Mouse (Mus musculus) lung, adult 18-20 months (tissue): ENCODE results near the gene Slc29a1.
"Not testable (repeated sequence)": the region's sequence is repeated elsewhere in the genome, so short reads cannot be mapped to it uniquely, and the experiment has no call there.

Experiments
- DNase-seq, 2 experiments: peaks; one replicate each; pipeline ENCODE4 v3.0.0; 2022; ENCODE audit warnings: mixed read lengths in 2 of 2

Gene Slc29a1

GRCm38 (mm10) chr17:45599446-45600242 lies at the start of gene Slc29a1:
Gene Slc29a1, minus strand, starts transcription at chr17:45599606.
- peak; percentile 77 to 85 for DNase-seq

- no peak for DNase-seq
Observed at GRCm38 (mm10) chr17:45644185-45644584, 44.8 kb upstream of the Slc29a1 start.

DNA sequence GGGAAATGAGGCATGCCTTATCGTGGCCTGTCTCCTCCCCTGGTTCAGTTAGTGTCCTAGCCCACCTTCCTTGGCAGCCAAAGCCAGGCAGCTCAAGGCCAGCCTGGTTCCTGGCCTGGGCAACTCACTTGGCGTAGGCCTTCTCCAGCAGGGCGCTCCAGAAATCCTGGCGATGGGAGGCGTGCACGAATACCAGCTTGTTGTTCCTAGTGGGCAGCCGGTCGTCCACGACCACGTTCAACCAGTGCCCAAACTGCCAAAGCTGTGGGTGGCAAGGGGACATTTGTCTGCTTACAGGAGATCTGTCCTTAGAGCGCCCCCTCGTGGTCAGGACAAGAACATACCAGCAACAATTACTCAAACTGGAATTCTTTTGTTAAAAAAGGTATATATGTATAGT lies 43.3 kb upstream of the Slc29a1 start:
- peak; percentile 43 to 53 for DNase-seq

DNA sequence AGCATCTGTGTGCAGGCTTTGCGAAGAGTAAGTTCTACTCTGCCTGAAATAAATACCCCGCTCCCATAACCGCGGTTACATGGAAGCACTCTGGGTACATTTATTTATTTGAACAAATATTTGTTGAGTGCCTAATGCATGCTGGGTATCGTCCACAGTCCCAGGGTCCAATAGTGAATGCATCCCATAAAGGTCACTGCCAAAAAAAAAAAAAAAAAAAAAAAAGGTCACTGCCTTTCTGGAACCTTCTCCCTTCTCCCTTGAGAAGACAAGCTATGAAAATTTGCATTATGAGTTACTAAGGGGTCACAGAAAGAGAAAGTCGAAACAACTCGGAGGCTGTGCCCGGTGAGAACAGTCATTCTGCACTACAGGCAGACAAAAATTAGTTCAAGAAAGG lies 42.6 kb upstream of the Slc29a1 start:
- no peak for DNase-seq

DNA sequence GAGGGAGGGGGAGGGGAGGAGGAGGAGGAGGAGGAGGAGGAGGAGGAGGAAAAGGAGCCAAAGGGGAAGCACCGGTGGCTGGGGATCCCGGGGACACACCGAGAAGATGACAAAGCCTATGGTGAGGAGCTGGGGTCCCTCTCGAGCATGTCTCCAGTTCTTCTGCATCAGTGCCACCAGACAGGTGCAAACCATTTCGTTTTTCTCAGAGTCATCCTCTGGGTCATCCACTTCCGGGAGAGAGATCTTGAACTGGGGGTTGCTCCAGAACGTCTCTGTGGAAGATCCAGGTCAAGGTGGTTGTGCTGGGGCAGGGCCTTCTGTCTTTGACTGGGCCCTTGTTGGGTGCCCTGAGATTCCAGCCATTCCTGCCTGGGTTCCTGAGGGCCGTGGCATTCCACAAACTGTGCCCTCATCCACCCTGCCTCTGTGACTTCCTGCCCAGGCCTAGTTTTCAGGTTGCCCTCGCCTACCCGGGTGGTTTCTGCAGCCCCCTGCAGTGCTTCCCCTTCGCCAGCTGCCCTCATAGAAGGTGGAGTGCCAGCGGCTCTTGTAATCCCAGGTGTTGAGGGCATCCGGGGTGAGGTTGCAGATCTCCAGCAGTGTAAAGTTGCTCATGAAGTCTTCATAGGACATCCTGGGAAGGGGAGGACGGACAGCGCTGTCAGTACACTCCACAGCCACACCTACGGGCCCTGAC lies 39.3 kb upstream of the Slc29a1 start:
- DNase-seq = no peak

- DNase-seq = no peak
Observed at GRCm38 (mm10) chr17:45634033-45634432, 34.6 kb upstream of the Slc29a1 start.

- DNase-seq = no peak
Observed at GRCm38 (mm10) chr17:45631940-45632339, 32.5 kb upstream of the Slc29a1 start.

DNA sequence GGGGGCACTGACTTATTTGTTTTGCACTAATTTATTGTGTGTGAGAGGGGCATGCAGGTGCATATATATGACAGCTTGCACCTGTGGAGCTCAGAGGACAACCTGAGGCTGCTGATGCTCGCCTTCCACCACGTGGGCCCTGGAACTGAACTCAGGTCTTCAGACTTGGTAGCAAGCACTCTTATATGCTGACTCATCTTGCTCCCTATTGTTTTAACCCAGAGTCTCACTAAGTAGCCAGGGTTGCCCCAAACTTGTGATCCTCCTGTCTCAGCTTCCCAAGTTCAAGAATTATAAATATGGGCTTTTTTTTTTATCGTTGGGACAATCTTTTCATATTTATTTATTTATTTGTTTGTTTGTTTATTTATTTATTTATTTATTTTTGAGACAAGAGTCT lies 31.6 kb upstream of the Slc29a1 start:
- DNase-seq = no peak

GRCm38 (mm10) chr17:45629861-45630694 lies 30.7 kb upstream of the Slc29a1 start:
- DNase-seq = peak; percentile 42 to 60

DNA sequence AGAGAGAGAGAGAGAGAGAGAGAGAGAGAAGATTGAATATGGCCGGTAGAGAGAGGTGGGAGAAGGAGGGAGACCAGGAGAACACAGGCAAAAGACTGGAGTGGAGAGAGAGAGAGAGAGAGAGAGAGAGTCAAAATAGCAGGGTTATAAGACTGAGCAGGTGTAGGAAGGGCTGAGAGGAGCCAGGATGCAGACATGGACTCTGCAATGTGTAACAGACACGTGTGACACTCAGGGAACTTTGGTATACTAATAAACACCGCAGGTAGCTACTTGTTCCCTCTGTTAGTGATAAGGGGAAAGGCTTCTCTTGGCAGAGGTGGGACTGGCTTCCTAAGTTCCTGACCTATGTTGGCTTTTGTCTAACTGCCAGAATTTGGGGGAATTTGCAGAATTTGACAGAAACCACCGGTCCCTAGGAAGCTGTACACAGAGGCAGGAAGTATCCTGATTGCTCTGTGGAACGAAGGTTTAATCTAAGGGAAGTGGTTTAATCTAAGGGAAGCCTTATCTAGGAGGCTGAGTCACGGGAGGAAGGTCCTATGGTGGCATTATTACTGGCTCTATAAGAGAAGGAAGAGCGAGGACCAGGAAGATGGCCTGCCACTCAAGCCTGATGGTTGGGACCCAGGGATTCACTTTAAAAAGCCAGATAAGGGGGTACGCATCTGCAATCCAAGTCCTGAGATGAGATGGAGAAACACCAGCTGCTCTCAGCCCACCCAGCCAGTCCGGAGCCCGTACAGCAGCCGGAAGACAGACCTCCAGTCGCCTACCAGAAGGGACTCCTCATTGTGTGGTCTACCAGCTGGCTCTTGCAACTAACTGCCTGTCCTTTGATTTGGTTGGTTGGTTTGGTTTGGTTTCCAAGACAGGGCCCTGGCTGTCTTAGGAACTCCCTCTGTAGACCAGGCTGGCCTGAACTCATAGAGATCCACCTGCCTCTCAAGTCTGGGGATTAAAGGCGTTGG lies 29.8 kb upstream of the Slc29a1 start:
- DNase-seq = no peak

DNA sequence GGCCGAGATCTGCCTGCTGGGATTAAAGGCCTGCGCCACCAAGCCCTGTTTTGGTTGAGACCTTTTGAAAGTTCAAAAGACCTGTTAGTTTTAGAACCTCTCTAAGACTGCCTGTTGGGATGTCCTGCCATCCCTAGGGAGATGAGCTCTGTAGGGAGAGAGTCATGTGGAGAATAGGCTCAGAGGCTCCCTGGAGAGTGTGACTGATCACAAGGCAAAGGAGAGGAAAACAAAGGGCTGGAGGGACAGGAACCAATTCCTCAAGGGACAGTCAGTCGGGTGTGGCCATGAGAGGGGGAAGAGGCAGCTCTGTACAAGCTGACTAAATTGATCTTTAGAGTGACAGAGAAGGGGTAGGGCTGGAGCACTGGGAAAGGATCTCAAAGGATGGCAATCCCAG lies 28.8 kb upstream of the Slc29a1 start:
- no peak for DNase-seq

DNA sequence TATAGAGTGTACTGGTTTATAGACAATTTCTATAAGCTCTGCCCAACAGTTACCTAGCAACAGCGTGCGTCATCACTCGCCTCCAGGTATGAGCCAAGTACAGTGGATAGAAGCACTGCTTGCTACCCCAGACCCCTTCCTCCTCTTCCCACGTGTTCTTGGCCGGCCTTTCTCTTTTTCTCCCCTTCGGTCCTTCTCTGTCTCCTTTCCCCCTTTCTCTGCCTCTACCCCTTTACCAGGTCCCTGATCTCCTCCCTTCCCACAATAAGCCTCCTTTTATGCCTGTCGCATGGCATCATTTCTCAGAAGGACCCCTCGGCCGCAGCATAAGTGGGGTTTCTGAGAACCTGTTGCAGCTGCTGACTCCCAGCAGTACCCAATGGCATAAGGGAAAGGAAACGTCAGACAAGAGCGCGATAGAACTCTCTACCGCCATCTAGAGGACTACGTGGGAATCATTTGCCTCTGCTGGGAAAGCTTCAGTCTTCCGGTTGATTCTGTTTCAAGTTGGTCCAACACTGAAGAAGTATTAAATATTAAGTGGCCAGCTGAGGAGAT lies 27.2 kb upstream of the Slc29a1 start:
- peak; percentile 63 to 73 for DNase-seq

GRCm38 (mm10) chr17:45623425-45623824 lies 24.0 kb upstream of the Slc29a1 start:
- not testable (repeated sequence) for DNase-seq

DNA sequence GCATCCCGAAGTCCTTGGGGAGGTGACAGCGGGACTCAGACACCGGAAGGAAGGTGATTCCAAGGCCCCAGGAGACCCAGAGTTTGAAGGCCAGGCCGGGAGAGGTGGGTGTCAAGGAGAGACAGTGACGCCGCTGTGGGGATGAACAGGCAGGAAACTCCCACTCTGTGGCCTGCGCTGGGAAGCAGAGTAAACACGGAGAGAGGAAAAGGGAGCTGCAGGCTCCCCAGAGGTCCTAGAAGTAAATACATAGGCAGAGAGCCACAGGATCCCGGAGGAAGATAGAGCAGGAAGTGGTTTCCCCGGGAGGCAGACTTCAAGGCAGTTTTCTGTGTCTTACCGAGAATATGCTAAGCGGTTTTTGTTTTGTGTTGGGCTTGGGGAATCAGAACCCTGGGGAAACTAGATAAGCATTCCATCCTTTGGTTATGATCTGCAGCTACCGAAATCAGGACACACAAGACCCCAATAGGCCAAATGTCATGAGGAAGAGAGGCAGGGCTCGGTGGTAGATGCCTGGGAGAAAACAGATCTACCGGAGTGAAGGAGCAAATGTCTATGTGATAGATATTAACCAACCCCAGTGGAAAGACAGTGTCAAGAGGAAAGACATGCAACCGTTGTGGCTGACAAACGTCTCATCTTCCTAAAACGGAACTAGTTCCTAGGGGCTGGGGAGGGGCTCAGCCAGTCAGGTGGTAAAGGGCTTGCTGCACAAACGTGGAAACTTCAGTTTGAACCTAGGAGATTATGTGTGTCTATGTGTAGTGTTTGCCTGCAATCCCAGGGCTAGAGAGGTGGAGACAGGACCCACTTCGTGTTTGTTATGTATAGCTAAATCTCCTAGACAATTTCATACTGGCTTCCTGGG lies 20.2 kb upstream of the Slc29a1 start:
- peak; percentile 34 to 49 for DNase-seq

DNA sequence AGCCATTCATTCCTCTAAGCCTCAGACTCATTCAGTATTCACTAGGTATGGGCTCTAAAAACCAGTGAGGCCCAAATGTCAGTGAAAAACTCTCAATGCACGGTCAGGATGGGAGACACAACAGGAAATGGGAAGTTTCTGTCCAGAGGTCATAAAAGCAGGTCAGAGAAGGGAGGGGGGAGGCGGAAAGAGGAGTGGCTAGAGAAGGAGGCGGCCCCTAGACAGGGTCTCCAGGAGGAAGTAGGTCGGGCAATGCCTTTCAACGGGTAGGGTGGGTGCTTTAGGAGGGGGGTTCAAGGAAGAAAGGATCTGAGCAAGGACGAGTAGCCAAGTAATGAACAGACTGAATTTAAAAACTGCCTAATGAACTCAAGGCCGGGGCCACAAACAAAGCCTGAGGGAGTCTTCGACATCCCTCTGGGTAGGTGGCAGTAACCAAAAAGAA lies 19.6 kb upstream of the Slc29a1 start:
- peak; percentile 67 to 74 for DNase-seq

DNA sequence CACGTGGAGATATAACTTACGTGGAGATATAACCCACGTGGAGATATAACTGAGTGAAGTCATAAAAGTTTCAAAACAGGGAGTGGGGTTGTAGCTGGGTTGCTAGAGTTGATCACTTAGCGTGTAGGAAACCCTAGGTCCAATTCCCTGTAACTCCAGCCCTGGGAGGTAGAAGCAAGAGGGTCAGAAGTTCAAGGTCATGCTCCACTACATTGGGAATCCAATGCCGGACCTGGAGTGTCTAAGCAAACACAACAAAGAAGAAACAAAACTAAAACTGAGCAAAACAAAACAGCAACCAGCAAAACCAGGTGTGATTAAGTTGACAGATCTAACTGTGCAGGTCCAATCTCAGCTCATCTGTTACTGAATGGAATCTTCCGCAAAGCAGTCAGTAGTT lies 18.2 kb upstream of the Slc29a1 start:
- no peak for DNase-seq

DNA sequence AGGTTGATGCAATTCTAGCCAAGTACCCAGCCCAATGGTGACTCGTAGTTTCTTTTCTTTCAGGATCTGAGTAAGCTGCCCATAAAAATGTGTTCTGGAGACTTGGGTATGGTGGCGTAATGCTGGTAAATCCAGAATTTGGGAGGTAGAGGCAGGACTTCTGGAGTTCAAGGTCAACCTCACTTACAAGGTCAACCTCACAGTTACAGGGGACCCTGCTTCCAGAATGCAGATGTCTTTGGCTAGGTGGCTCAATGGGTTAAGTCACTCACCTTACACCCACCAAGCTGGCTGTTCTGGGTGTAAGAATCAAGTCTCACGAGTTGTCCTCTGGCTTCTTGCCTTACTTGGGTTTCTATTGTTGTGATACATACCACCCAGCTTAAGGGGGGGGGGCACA lies 17.3 kb upstream of the Slc29a1 start:
- no peak for DNase-seq

GRCm38 (mm10) chr17:45616046-45616650 lies 16.7 kb upstream of the Slc29a1 start:
- no peak for DNase-seq

GRCm38 (mm10) chr17:45612921-45613320 lies 13.5 kb upstream of the Slc29a1 start:
- no peak for DNase-seq

GRCm38 (mm10) chr17:45612008-45612407 lies 12.6 kb upstream of the Slc29a1 start:
- no peak for DNase-seq
